Mouse (Mus musculus): ENCODE measurements at regions not wholly inside any gene's neighbourhood (a gene's known extent, or its start where the extent isn't known, plus 50 kb on each side); places are given as distances from the start of the nearest gene placed in this dataset.

DNA sequence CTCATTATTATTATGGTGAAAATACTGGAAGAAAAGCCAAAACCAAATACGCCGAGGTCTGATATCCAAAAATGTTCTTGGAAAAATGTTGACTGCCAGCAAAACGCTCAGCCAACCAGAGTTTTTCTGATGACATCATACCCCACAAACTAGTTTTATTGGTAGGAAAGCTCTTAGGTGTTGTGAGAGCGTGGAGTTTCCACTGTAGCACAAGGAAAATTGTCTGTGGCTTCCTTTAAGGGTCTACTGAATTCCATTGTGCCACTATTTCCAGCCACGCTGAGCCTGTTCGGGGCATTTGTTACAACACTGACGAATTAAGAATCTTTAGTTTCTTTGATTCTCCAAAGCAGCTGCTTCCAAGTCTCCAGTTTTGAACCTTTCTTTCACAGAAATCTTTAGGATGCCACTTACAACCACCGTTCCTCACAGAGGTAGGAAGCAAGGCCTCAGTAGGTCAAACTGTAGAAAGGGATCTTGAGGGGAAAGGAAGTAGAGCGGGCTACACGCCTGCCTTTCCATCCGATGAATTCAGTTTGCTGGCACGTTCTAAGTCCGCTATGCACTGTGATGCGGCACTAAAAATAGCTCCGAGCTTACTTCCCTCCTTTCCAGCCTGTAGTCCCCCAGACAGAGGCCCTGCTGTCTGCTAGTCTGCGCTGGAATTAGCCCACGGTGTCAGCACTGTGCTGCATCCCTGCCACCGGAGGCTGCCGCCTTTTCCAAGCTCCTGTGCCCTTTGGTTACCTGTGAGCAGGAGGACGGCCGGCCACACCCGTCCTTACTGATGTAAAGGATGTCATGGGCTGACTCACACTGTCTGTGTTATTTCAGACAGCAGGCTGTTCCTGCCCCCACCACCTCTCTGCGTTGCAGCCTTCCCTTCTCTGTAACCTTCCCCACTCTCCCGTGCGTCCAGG lies 84.2 kb upstream of the Barx2 start:
- no peak for TF ChIP-seq POLR2A (IDR thresholded peaks at IDR 0.05; ENCODE audit: borderline replicate concordance, insufficient read depth, low read length)
- TF ChIP-seq CTCF (IDR thresholded peaks at IDR 0.05; ENCODE audit: borderline replicate concordance, insufficient read depth, low read depth, low read length), result no peak
- H3K4me1 ChIP-seq (ENCODE audit: control insufficient read depth, insufficient read depth, low read length), result no peaks in the 10 kb centered on the region
- H3K27ac ChIP-seq (ENCODE audit: insufficient read depth, low read length), result no peak overlapping the region
- no peaks in the 10 kb centered on the region; the same call in 1 of the 2 replicates for H3K27me3 ChIP-seq (ENCODE audit: control insufficient read depth, insufficient read depth, low read length)
- 37% methylated on average over 25 of the region's 25 CpGs for WGBS
- no peak for DNase-seq
- H3K4me3 ChIP-seq (replicated peaks; ENCODE audit: insufficient read depth, low read depth, low read length), result no peak overlapping the region

DNA sequence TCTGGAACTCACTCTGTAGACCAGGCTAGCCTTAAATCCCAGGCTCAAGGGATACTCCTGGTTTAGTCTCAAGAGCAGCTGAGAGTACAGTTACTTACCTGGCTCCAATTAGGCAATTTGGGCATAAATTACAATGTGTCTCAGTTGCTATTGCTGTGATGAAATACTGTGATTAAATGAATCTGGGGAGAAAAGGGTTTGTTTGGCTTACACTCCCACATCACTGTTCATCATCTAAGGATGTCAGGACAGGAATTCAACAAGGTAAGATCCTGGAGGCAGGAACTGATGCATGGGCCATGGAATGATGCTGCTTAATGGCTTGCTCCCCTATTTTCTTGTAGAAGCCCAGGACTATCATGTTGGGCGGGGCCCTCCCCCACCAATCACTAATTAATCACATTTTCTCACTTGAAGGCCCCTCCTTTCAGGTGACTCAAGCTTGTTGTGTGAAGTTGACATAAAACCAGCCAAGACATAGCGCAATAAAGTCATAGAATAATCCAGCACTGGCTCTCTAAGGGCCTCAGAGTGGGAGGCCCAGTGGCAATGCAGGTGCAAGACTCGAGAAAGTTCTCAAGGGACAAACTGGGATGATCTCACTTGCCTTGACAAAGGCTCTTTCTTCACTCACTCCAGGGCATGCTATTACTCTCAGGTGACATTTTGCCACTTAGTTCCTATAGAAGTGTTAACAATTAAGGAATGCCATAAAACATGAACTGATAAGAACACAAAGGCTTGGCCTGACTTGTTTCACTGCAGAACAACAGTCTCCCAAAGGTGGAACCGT lies 85.4 kb upstream of the Barx2 start:
- no peak overlapping the region for H3K27ac ChIP-seq (ENCODE audit: insufficient read depth, low read length)
- TF ChIP-seq POLR2A (IDR thresholded peaks at IDR 0.05; ENCODE audit: borderline replicate concordance, insufficient read depth, low read length), result no peak
- TF ChIP-seq CTCF (IDR thresholded peaks at IDR 0.05; ENCODE audit: borderline replicate concordance, insufficient read depth, low read depth, low read length), result no peak
- no peaks in the 10 kb centered on the region; the same call in 1 of the 2 replicates for H3K27me3 ChIP-seq (ENCODE audit: control insufficient read depth, insufficient read depth, low read length)
- no peak overlapping the region for H3K4me3 ChIP-seq (replicated peaks; ENCODE audit: insufficient read depth, low read depth, low read length)
- H3K4me1 ChIP-seq (ENCODE audit: control insufficient read depth, insufficient read depth, low read length), result no peaks in the 10 kb centered on the region
- WGBS, result 92% methylated on average over 4 of the region's 4 CpGs
- no peak for DNase-seq

DNA sequence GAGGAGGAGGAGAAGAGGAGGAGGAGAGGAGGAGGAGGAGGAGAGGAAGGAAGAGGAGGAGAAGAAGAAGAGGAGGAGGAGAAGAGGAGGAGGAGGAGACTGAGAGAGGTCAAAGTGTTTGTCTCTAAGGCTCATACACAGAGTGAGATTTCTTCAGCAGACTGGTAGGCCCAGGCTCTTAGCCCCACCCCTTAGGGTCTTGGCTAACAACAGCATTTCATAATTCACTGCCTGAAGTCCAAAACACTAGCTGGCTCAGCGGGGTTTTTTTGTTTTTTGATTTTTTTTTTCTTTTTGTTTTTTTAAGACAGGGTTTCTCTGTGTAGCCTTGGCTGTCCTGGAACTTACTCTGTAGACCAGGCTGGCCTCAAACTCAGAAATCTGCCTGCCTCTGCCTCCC lies 86.5 kb upstream of the Barx2 start:
- H3K4me1 ChIP-seq (ENCODE audit: control insufficient read depth, insufficient read depth, low read length), result no peaks in the 10 kb centered on the region
- H3K4me3 ChIP-seq (replicated peaks; ENCODE audit: insufficient read depth, low read depth, low read length), result no peak overlapping the region
- TF ChIP-seq POLR2A (IDR thresholded peaks at IDR 0.05; ENCODE audit: borderline replicate concordance, insufficient read depth, low read length), result no peak
- TF ChIP-seq CTCF (IDR thresholded peaks at IDR 0.05; ENCODE audit: borderline replicate concordance, insufficient read depth, low read depth, low read length), result no peak
- no peaks in the 10 kb centered on the region; the same call in 1 of the 2 replicates for H3K27me3 ChIP-seq (ENCODE audit: control insufficient read depth, insufficient read depth, low read length)
- 61% methylated on average over 1 of the region's 1 CpGs for WGBS
- DNase-seq, result no peak
- H3K27ac ChIP-seq (ENCODE audit: insufficient read depth, low read length), result no peak overlapping the region

DNA sequence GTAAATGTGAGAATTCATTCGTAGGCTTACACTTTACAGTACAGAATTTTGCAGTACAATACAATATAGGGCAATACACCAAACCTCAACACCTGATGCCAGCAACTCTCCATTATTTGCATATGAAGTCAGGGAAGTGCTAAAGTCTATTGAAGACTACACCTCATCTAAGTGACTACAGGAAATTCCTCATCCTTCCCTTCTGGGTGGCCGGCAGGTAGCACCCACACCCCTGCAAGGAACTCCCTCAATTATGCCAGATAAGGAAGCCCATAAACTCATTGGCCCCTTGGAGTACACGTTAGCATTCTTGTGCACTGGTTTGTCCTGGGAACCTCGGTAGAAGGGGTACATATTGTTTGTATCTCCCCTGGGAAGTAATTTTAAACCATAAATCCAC lies 89.7 kb upstream of the Barx2 start:
- H3K27me3 ChIP-seq (ENCODE audit: control insufficient read depth, insufficient read depth, low read length), result no peaks in the 10 kb centered on the region; the same call in 1 of the 2 replicates
- H3K4me1 ChIP-seq (ENCODE audit: control insufficient read depth, insufficient read depth, low read length), result peaks cover 3% of the 10 kb centered on the region; the same call in 1 of the 2 replicates
- no peak for DNase-seq
- no peak overlapping the region for H3K27ac ChIP-seq (ENCODE audit: insufficient read depth, low read length)
- 81% methylated on average over 4 of the region's 4 CpGs for WGBS
- no peak overlapping the region for H3K4me3 ChIP-seq (replicated peaks; ENCODE audit: insufficient read depth, low read depth, low read length)
- TF ChIP-seq POLR2A (IDR thresholded peaks at IDR 0.05; ENCODE audit: borderline replicate concordance, insufficient read depth, low read length), result no peak
- TF ChIP-seq CTCF (IDR thresholded peaks at IDR 0.05; ENCODE audit: borderline replicate concordance, insufficient read depth, low read depth, low read length), result no peak

DNA sequence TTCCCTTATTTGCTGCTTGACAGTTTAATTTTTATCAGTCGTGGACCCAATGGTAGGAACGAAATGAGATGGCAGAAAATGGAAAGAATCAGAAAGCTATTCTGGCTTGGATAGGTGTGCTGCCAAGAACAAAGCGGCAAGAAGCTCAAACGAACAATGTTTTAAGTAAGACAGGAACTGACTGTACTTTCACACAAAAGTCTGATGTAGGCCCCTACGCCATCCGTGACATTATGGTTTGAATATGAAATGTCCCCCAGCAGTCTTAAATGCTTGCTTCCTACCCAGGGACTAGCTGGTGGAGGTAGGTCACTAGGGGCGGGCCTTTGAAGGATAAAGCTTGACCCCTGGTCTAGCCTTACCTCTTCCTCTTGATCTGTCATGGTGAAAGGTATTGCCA lies 90.5 kb upstream of the Barx2 start:
- DNase-seq, result no peak
- no peak overlapping the region for H3K4me3 ChIP-seq (replicated peaks; ENCODE audit: insufficient read depth, low read depth, low read length)
- TF ChIP-seq POLR2A (IDR thresholded peaks at IDR 0.05; ENCODE audit: borderline replicate concordance, insufficient read depth, low read length), result no peak
- no peak for TF ChIP-seq CTCF (IDR thresholded peaks at IDR 0.05; ENCODE audit: borderline replicate concordance, insufficient read depth, low read depth, low read length)
- 94% methylated on average over 7 of the region's 7 CpGs for WGBS
- H3K27me3 ChIP-seq (ENCODE audit: control insufficient read depth, insufficient read depth, low read length), result no peaks in the 10 kb centered on the region; the same call in 1 of the 2 replicates
- peaks cover 3% of the 10 kb centered on the region; the same call in 1 of the 2 replicates for H3K4me1 ChIP-seq (ENCODE audit: control insufficient read depth, insufficient read depth, low read length)
- no peak overlapping the region for H3K27ac ChIP-seq (ENCODE audit: insufficient read depth, low read length)

DNA sequence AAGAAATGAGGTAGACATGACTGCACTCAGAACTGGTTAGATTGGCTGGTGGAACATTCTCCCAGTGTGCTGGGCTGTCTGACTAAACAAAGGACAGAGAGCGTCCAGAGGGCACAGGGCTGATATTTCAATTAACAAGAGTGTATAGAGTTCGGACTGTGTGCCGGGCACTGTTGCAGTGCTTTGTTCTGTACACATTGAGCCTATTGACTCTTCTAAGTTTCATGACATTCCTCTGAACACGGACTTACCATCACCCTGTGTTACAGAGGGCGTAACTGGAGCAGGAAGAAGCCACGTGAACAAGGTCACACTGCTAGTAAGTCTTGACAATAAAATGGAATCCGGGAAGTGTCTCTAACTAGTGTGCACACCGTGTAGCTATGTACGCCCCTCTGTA lies 92.1 kb upstream of the Barx2 start:
- 79% methylated on average over 9 of the region's 9 CpGs for WGBS
- Histone ChIP-seq H3K27me3 (ENCODE audit: control insufficient read depth, insufficient read depth, low read length) (peaks cover 1% of the 10 kb centered on the region; the same call in 1 of the 2 replicates), H3K4me1 (ENCODE audit: control insufficient read depth, insufficient read depth, low read length) (peaks cover 3% of the 10 kb centered on the region; the same call in 1 of the 2 replicates), H3K4me3 (replicated peaks; ENCODE audit: insufficient read depth, low read depth, low read length) (no peak overlapping the region), H3K27ac (ENCODE audit: insufficient read depth, low read length) (no peak overlapping the region)
- no peak for DNase-seq
- TF ChIP-seq POLR2A (IDR thresholded peaks at IDR 0.05; ENCODE audit: borderline replicate concordance, insufficient read depth, low read length) (no peak), CTCF (IDR thresholded peaks at IDR 0.05; ENCODE audit: borderline replicate concordance, insufficient read depth, low read depth, low read length) (no peak)

DNA sequence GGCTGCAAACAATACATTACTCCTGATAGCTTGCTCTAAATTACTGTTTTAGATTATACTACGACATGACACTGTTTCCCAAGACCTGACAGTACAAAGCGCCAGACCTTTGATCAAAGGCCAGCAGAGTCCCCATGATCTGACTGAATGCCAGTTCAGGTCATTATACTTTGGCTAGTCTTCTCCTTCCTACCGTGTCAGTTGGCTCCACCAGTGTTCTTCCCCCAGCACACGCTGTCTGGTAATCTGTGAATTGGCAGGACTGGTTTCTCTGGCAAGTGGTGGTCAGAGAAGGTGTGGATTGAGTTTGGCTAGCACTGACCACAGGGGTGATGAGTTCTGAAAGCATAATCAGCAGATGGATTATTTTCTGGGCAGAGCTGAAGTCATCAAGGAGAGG lies 93.1 kb upstream of the Barx2 start:
- WGBS, result 3% methylated on average over 4 of the region's 4 CpGs
- peak; percentile 89 to 94 for DNase-seq

More for the DNA sequence above, 93.1 kb upstream of the Barx2 start:
- peaks cover 1% of the 10 kb centered on the region; the same call in 1 of the 2 replicates for H3K27me3 ChIP-seq (ENCODE audit: control insufficient read depth, insufficient read depth, low read length)
- H3K4me3 ChIP-seq (replicated peaks; ENCODE audit: insufficient read depth, low read depth, low read length), result no peak overlapping the region
- peaks cover 3% of the 10 kb centered on the region; the same call in 1 of the 2 replicates for H3K4me1 ChIP-seq (ENCODE audit: control insufficient read depth, insufficient read depth, low read length)
- no peak overlapping the region for H3K27ac ChIP-seq (ENCODE audit: insufficient read depth, low read length)
- no peak for TF ChIP-seq CTCF (IDR thresholded peaks at IDR 0.05; ENCODE audit: borderline replicate concordance, insufficient read depth, low read depth, low read length)
- no peak for TF ChIP-seq POLR2A (IDR thresholded peaks at IDR 0.05; ENCODE audit: borderline replicate concordance, insufficient read depth, low read length)

Data from cerebellum, adult 2 months (tissue).